Mouse (Mus musculus) heart, adult 2 months (tissue): ENCODE results near the gene Cdk10.
"Not testable (repeated sequence)": the region's sequence is repeated elsewhere in the genome, so short reads cannot be mapped to it uniquely, and the experiment has no call there.

Experiments used
- CTCF ChIP-seq: fragments of 200-600 bp; IDR thresholded peaks from 2 replicates; pipeline ENCODE4 v1.8.1; 2022; ENCODE audit warnings: antibody characterized with exemption, mild to moderate bottlenecking, moderate library complexity
- POLR2A ChIP-seq: fragments of 200-500 bp; IDR thresholded peaks from 2 replicates; pipeline ENCODE4 v1.6.1; 2011; ENCODE audit warnings: mild to moderate bottlenecking, low read depth, low read length, control low read depth; ENCODE audit not compliant: insufficient read depth

- not testable (repeated sequence) for TF ChIP-seq POLR2A, CTCF
Measured at GRCm38 (mm10) chr8:123230326-123230725, 5.7 kb downstream of the Cdk10 start.
